Mouse (Mus musculus) spleen, embryonic (tissue): ENCODE measurements around the gene Prom1.
"Not testable (repeated sequence)": the region's sequence is repeated elsewhere in the genome, so short reads cannot be mapped to it uniquely, and the experiment has no call there.

Experiments used
- CTCF ChIA-PET: fragments of 350-600 bp; sonication (Branson Sonifier 250); formaldehyde crosslinking; loops from one replicate; lab custom pipeline; 2022; lab: Charles Lee

Gene Prom1

DNA sequence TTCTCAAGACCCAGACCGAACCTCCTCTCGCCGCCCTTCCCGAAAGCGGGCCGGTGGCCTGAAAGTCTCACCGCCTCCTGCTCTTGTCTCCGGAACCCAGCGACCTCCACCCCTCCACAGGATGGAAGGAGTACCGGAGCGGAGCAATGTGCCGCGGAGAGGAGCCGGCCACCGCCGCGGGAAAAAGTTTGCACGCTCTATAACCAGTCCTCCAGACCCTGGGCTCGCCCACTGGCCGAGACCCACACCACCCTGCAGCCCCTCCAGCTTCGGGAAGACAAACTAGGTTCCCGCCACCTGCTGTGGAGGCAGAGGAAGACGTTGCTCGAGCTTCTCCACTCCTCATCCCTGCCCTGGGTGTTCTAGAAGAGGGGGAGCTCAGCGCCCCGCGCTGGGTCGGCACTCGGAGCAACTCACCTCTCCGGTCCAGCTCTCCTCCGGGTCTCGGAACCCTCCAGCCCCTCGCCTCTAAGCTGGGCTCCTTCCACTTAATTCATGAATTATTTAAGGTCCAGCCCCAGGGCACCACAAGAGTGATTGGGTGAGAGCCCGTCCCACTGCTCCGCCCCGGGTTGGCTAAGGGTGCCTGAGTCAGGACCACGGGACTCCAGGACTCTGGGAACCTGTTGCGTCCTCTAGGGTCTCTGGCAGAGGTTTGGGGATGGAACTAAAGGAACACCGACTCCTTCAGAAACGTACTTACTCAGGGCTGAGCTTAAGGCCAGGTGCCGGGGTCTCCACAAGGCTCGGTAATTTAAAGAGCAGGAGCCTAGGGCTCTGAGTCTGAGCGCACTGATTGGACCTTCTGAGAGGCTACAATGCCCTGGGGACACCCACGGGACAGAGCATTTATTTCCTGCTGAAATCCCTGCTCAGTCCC lies at the start of gene Prom1:
TSS of gene Prom1 (minus strand) at position 802 of the 880 bp plus-strand sequence.
- CTCF ChIA-PET, result no interaction called here

DNA sequence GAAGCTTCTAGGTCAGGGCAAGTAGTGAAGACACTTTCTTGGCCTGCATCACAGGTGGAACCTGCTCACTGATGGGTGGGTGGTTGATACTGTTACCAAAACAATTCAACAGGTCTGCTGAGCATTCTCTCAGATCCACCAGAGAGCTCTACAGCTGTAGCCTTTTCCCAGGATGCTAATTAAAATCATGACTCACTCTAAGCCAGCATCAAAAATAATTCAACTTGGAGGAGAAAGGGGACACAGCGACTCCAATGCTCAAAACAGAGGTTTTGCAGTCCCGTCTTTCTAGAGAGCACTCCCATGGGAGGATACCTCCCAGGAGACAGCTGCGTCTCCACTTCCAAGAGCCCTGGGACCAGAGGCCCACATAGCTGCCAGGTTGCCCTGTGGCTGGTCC lies 45.9 kb upstream of the Prom1 start:
- CTCF ChIA-PET, result no interaction called here

DNA sequence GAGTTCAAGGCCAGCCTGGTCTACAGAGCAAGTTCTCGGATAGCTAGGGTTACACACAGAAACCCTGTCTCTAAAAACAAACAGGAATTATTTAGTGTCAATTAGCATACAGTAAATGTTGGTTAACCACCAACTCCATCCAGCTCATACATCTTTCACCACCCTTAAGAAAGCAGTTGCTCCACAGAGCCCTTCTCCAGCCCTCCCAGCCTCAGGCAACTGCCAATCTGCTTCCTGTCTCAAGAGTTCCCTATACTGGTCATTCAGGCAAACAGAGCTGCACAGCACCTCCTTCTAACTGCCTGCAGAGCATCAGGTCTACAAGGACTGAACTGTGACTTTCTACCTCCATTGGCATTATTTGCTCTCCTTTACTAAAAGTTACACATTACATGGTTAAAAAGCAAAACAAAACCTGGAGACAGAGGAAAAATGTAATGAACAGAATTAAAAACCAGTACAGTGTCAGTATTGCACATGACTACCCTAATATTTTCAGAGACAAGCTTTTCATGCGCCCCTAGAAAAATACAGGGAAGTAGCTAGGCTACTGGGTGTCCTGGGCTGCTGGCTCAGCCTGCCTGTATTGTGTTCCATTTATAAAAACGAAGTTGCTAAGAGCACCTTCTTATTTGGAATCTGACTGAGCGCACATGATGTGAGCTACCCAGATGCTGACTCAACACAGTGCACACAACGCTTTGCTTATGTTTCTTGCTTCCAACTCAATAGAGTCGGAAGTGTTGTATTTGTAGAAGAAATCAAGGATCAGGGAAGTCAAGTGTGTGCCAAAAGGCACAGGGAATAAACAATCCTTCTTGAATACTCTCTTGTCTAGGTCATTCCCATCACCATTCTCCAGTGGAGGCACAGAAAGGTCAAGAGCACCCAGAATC lies 44.9 kb upstream of the Prom1 start:
- CTCF ChIA-PET, result no interaction called here

DNA sequence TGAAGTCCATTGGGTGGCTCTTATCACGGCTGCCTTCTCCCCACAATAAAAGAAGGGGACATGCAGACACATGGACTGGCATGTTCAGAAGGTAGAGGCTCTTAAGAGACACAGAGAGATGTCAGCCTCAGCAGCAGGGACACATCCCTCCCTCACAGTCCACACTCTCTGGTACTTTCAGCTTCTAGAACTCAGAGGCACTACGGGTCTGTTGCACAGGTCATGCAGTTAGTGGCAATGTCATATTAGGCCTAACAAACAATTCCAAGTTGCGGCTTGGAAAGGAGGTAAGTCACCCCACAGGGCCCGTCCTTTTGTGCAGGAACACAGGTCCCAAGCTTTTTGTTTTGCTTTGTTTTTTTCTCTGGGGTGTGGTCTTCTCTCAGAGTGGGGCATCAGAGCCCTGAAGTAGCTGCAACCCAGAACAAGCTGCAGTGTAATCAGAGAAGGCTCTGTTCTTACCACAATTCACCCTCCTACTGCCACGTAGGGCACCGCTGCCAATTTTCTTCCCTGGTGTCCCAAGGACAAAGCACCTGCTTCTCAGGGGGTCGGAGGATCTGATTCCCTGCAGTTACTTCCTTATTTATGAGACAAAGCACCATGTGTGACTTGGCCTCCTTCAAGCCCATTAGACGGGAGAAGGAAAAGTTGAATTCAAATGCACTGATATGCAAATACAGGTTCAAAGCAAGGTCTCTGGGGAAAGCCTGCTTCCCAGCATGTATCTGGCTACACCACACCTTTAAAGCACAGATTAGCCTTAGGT lies 41.8 kb upstream of the Prom1 start:
- CTCF ChIA-PET, result no interaction called here

DNA sequence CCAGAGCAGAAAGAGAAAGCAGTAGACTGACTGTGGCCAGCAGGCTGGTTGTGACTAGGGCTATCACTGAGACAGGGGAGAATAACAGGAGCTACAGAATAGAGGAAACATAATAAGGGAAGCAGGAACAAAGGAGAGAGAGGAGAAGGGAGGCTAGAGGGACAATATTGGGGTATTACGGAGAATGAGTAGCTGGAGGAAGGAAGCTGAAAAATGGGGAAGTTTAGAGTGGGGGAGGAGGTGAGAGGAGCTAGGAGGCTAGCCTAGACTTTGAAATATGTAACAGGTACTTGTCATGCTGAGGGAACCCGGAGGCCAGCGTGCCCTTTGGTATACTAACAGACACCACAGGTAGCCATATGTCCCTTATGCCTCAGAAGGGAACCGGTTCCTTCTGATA lies 25.7 kb upstream of the Prom1 start:
- CTCF ChIA-PET, result no interaction called here

DNA sequence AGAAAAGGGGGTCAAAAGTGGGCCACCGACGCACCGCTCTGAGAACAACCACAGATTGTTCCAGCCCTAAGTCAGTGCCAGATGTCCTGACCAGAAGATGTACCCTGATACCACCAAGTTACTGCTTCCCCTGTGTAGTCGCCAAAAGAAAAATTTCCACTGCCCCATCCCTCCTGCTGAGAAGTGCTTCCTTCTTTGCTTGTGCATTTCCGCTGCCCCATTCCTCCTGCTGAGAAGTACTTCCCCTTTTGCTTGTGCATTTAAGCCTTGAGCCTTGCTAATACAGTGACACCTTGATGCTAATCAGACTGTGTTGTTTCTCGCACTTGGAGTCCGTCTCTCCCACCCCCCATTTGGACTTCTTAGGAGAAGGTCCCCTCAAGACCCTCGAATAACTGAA lies 24.7 kb upstream of the Prom1 start:
- CTCF ChIA-PET, result not testable (repeated sequence)

DNA sequence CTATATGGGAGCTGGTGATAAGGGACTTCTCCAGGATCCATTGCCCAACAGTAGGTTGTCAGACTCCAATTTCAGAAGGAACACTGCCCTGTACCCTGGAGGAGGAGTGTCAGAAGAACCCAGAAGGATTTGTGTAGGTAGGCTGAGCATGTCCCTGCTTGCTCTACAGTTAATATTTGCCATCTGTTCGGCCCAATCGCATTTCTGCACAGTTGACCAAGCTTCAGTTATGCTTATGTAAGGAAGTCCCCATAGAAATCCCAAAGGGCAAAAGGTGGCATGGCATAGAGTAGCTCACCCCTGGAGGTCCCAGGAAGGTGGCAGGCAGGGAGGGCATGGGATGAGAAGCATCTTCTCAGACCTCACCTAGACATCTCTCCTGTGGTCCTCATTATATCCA lies 19.6 kb upstream of the Prom1 start:
- CTCF ChIA-PET, result no interaction called here

DNA sequence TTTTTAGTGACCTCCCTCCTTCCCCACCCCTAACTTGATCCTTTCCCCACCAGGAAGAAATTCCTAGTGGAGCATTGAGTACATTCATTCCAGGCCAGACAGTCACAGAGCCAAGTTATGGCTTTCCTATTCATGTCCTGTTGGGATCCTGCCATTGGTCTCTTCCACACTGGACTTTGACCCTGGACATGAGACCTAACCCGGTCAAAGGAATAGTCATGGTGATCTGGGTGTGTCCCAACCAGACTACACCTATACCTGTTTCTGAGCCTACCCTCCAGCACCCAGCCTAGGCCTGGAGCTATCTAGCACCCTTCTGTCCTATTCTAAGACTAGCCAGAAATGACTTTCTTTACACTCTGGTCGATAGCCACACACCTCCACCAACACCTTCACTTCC lies 11.3 kb upstream of the Prom1 start:
- CTCF ChIA-PET, result no interaction called here

DNA sequence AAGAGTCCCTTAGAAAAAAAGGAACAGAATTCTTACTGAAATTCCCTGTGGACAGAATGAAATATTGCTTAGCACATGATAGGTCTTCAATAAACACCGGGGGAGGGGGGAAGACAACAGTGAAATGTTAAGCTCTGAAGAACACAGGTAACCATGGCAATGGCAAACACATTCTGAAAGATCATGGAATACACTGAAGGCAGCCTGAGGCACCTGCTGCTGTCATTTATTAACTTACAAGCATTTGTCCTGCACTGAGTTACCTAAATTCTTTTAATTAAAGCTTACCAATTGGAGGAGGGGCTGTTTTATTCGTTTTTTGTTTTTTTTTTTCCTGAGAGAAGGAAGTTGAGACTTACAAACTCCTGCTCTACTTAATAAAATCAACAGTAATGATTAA lies 7.3 kb upstream of the Prom1 start:
- CTCF ChIA-PET, result interaction anchor here (0.8 kb wide), 1 partner anchor 170 kb away, joined by 5 read pairs; no protein-coding TSS in a partner anchor

DNA sequence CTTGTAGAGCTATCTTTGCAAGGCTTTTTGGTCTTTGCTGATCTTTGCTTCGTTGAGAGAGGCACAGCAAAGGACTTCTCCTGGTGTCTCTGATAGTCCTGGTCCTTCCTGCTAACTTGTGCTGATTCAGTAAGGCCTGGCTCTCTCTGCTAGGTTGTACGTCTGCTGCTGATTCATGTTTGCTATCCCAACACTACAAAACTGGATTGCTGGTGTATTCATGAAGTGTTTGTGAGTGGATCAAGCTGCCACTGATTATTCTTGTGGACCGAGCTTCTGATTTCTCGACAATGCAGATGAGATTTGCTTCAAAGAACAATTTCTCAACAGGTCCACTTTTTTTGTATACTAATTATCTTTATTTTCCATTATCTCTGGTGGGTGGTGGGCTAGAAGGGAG lies 6.3 kb upstream of the Prom1 start:
- CTCF ChIA-PET, result no interaction called here

DNA sequence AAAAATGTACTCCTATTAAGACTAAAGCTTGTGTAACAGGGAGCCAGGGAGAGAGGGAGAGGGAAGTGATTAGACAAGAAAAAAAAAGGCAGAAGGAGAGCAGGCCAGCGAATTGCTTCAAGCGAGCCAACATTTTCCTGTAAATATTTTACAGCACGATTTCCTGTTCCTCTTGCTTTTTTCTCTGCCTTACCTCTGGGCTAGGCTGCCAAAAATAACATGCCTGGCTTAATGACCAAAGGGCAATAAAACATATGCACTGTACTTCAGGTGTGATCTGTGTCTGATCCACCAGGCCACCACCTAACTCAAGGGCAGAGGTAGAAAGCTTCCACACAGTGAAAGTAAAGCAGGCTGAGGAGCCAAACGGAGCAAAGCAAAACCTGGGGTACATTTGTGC lies 3.4 kb upstream of the Prom1 start:
- CTCF ChIA-PET, result no interaction called here

DNA sequence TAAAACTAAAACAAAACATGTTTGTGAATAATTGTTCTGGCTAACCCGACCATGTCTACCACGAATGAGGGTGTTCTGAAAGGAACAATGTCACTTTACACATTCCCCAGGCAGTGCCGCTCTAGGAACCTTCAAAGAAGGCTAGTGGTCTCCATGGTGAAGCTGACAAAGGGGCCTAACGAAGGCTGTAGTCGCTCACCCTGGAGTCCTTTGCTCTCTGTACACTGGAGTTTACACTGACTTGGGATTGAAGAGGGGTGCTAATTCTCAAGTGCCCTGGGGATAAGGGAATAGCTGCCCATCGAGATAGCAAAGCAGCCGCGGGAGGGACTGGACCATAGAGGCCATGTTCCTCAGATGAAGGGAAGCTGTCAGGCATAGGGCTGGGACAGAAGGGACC lies 2.9 kb upstream of the Prom1 start:
- CTCF ChIA-PET, result no interaction called here

DNA sequence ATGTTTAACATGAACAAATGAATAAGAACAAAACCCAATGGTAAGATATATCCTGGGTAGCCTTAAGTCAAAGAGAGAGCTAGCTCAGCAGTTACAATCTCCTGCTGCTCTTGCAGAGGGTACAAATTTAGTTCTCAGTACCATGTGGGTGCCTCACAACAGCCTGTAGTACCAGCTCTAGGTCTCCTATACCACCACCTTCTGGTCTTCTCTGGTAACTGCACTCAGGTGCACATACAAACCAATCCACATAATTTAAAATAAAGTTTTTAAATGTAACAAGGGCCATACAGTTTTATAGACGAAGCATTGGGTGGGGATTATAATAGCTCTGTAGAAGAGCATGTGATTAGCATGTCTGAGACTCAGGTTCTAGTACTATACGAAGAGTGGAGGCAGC lies 2.3 kb upstream of the Prom1 start:
- CTCF ChIA-PET, result no interaction called here

DNA sequence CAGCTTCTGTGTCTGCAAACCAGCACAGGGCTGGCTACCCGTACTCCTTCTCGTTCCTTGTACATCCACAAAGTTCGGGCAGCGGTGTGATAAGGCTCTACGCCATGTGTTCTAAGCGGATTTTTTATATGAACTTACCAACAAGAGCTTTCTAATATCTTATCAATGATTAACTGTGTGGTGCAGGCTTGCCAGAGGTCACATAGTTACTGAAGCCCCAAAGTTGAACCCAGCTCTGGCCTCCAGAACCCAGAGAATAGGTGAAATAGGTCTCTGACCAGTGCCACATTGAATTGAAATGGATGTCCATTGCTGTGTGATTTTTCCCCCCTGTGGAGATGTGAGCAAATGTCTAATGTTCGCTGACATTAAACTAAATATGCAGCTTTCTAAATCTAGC lies 1.3 kb upstream of the Prom1 start:
- CTCF ChIA-PET, result no interaction called here

DNA sequence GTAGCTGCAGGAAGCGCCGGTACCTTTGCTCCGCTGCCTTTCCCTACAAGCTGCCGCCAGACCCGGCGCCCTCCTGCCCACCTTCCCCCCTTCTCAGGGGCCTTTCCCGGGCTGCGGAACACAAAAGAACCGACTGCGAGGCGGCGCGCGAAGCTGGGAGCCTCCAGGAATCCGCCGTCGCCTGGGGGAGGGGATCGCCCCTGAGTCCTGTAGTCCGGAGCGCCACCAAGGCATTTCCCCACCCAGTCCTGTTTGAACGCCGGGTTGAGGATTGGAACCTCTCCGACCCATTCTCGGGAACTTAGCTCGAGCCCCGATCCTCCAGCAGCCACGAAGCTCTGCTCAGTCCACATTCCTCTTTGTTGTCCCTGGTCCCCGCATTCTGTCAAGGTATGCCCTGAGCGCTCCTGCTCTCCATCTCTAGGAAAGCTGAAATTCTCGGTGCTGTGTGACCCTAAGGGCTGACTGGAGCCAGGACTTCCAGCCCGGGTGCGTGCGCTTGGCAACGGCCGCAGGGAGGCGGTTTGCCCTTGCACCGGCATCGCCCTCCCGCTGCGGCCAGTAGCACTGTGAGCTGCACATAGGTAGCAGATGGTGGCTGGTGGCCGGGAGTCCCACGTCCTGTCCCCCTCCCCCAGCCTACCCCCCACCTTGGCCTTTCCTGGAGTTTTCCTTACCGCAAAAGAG lies 1.1 kb downstream of the Prom1 start:
- CTCF ChIA-PET, result no interaction called here

DNA sequence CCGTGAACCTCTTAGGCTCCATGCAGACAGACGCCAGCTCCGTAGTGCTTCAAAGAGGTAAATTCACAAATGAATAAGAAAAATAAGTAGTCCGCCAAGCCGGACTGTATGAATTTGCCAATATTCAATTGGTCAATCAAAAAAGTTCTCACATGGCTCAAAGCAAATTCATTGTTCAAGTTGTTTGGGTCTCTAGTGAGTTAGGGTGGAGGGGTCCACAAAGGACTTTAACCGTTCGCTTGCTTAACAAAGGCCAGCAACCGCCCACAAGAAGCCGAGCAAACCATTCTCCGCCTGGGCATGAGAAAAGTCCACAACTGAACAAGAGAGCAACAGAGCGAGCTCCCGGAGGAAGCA lies 1.7 kb downstream of the Prom1 start:
- CTCF ChIA-PET, result no interaction called here

DNA sequence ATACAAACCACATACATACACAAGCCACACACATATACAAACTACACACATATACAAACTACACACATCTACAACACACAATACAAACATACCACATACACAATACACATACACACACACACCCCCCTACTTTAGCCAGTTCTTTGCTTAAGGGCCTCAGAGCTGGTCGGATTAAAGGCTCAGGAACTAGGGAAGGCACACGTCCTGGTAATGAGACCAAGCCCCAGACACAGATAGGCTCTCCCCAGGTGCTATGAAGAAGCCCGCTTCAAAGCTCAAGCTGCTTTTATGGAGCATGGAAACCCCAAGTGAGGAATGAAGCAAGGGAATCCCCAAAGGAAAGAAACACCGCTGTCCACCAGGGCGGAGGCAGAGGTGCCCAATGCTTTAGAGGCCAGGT lies 4.8 kb downstream of the Prom1 start:
- CTCF ChIA-PET, result no interaction called here

DNA sequence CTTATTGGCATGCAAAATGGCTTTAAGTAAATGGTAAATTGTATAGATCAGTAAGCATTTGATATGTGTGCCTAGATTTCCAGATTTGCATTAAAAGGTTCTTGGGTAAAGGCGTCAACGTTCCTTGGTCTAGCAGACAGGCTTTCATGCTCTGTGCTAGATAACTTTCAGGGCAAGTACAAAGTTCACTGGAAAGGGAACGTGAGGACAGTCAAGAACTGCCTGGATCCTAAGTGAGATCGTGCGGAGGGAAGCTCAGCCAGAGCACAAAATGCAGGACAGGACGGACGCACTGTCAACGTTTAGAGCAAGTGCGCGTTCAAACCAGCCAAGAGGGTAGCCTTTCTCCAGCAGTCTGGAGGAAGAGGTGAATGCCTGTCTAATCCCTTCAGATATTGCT lies 5.7 kb downstream of the Prom1 start:
- CTCF ChIA-PET, result no interaction called here

DNA sequence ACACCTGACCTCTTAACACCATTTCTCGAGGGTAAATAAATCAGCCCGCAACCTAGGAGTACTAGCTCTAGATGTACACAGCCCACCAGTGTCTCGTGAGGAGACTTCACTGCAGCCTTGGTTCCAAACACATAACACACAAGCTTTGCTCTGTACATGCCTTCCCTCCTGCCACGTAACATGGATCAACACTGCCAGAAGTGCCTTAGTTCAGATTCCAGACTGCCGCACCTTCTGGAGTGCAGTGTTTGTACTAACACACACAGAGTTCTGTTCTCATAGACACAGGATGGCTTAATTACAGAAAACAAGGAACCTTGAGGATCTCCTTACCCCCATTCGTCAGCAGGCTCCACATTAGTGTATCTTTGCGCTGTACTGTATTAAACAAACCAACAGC lies 6.1 kb downstream of the Prom1 start:
- CTCF ChIA-PET, result no interaction called here

DNA sequence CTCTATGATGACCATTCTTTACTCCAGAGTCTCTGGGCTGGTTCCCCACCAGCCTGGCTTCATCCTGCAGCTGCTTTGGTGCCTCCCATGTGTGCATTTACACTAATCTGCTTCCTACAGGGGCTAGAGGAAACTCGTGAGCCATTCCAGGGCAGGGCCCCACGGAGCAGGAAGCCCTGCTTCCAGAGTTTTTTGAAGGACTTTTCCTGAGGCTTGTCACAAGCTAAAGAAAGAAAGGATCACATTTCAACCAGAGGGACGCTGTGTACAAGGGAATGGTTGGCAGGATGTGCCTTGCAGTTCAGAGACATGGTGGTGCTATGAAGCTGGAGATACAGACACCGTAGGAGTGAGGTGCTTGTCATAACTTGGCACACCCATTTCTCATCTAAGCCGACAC lies 14.8 kb downstream of the Prom1 start:
- CTCF ChIA-PET, result no interaction called here

DNA sequence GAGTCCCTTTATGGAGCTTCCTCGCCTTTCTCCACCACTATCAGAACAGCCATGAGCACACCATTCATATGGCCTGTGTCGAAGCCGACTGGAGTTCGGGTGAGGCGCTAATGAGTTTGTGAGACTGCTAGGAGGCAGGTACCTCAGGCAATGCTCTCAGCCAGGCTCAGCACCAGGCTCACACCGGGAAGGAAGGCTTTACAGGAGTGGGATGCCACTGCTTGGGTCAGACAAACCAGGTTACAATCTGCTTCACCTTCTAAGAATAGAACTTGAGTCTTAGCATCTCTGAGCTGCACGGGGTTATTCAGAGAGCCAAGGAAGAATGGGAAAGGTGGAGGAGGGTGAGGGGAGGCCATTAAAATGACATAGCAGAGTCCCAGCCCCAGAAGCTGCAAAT lies 16.0 kb downstream of the Prom1 start:
- CTCF ChIA-PET, result no interaction called here

DNA sequence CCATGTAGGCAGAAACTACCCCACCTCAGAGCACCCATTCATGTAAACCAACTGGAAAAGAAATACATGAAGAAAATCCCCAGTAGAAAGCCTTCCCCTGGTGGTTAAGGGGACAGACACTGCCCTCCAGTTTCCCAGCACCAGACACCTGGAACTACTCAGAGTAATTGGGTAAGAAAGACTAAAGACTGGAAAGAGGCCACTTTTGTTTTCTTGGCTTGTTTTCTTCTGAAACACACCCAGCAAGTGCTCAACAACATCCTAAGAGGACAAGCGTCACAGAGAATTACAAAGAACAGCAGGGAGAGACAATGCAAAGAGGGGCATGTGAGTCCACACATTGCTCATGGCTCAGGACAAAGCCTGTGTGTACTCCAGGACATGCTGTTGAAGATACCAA lies 20.7 kb downstream of the Prom1 start:
- CTCF ChIA-PET, result no interaction called here
